Mouse (Mus musculus) forebrain, embryonic 11.5 days (tissue): ENCODE measurements around the gene Gm42906. TPM values are rescaled to one million over a fixed set of nuclear protein-coding genes. Genes with fewer than 3 reads are reported as not detected.
A peak's percentile ranks its signal among the peaks of the same experiment; 100 is the strongest.

Experiments
- ATAC-seq: fragments of 200-750 bp; cut with Nextera tagmentation; replicated peaks from 2 replicates; pipeline ENCODE4 v1.8.0; 2017; ENCODE audit warnings: moderate TSS enrichment; ENCODE audit not compliant: low FRiP score
- DNase-seq: peaks from one replicate; pipeline ENCODE4 v3.0.0-alpha.2; 2017; ENCODE audit warnings: low spot score
- H3K27ac ChIP-seq: fragments of 300-500 bp; sonication (generic); 2 replicates; pipeline ENCODE4 v1.5.1; 2014; ENCODE audit warnings: low read depth, low read length
- H3K27me3 ChIP-seq: fragments of 300-500 bp; sonication (generic); 2 replicates; pipeline ENCODE4 v1.6.1; 2014; ENCODE audit warnings: mild to moderate bottlenecking, low read length, mixed read lengths; ENCODE audit not compliant: control insufficient read depth, insufficient read depth
- H3K36me3 ChIP-seq: fragments of 300-500 bp; sonication (generic); 2 replicates; pipeline ENCODE4 v1.6.1; 2014; ENCODE audit warnings: mild to moderate bottlenecking, low read length, moderate library complexity, mixed read lengths; ENCODE audit not compliant: control insufficient read depth, insufficient read depth
- H3K4me1 ChIP-seq: fragments of 300-500 bp; sonication (generic); replicated peaks from 2 replicates; pipeline ENCODE4 v1.6.1; 2014; ENCODE audit warnings: low read length, mixed read lengths; ENCODE audit not compliant: control insufficient read depth, insufficient read depth
- H3K4me2 ChIP-seq: fragments of 300-500 bp; sonication (generic); 2 replicates; pipeline ENCODE4 v1.6.1; 2014; ENCODE audit warnings: low read depth, mild to moderate bottlenecking, low read length, moderate library complexity, mixed read lengths; ENCODE audit not compliant: severe bottlenecking
- H3K4me3 ChIP-seq: fragments of 300-500 bp; sonication (generic); 2 replicates; pipeline ENCODE4 v1.5.1; 2014; ENCODE audit warnings: low read depth, low read length
- H3K9ac ChIP-seq: fragments of 300-500 bp; sonication (generic); 2 replicates; pipeline ENCODE4 v1.6.1; 2014; ENCODE audit warnings: low read length
- H3K9me3 ChIP-seq: fragments of 300-500 bp; sonication (generic); 2 replicates; pipeline ENCODE4 v1.6.1; 2016; ENCODE audit warnings: low read length, mixed read lengths; ENCODE audit not compliant: control insufficient read depth
- WGBS: fragments of 180-500 bp; shearing (Covaris S2); extraction: QIAGEN DNeasy Blood & Tissue Kit; methylation state at CpG from one replicate; pipeline ENCODE4 v1.1.7; 2014; 5-methylcytosine and 5-hydroxymethylcytosine counted together
- polyA plus RNA-seq: library from polyadenylated mRNA; unstranded; fragments of >200 nt; fragmentation: Nextera tagmentation; extraction: Ambion mirVana; gene quantifications from 2 replicates; pipeline ENCODE4 v1.2.1, GENCODE M21; 2014

Gene Gm42906
- polyA plus RNA-seq, 1 experiment from 2014 or later = not detected

DNA sequence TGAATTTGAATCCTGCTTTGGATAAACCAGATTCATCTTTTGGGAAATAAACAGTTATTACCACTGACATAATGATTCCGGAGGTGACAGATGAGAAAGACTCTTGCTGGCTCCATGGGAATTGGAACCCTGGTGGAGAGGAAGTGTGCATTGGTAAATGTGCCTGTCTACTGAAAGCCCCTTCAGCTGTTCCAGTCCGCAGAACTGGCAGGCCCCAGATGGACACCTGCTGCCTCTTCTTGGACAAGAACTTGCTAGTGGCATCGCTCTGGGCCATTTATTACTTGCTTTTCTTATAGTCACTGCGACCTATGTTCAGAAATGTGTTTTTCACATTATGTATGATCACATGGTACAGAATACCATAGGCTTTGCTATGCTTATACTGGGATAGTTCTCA lies 197.5 kb downstream of the Gm42906 start:
- H3K27me3 ChIP-seq = peaks cover 11% of the 10 kb centered on the region
- DNase-seq = no peak

DNA sequence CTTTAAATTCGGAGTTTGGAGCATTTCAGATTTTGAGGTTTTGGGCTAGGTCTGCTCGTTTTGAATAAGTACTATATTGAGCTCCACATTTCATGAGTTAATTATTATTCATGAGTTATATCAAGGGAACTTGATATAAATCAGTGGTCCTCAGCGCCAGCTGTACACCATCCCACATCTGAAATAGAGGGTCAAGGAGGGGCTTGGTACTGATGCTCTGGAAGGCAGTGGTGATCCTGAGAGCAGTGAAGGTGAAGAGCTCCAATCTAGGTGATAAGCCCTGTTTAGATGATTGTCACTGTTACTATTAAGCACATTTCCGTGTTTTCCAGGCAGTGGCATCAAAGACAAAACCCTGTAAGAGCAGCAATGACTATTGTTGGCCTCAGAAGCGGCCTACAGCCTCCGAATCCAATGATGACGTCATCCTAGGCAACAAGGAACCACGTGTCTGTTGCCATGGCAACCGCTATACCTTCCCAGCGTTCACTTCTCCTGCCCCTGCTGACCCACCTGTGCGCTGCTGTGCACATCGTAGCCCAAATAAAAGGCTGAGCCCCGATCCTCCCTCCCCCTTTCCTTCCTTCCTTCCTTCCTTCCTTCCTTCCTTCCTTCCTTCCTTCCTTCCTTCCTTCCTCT lies 199.5 kb downstream of the Gm42906 start:
- WGBS = 66% methylated on average over 13 of the region's 13 CpGs
- Histone ChIP-seq H3K4me1 (0 out of 2 replicates have a peak, but pooled peaks cover 4% of the 10 kb centered on the region), H3K9me3 (no peaks in the 10 kb centered on the region), H3K27ac (no peak overlapping the region), H3K4me2 (no peak overlapping the region), H3K9ac (no peak overlapping the region), H3K36me3 (no peaks in the 10 kb centered on the region), H3K4me3 (no peak overlapping the region), H3K27me3 (peaks cover 7% of the 10 kb centered on the region)
- ATAC-seq = no peak
- no peak for DNase-seq

More for the DNA sequence above, 197.5 kb downstream of the Gm42906 start:
- 0 out of 2 replicates have a peak, but pooled peaks cover 4% of the 10 kb centered on the region for H3K4me1 ChIP-seq
- H3K4me2 ChIP-seq = no peak overlapping the region
- H3K27ac ChIP-seq = no peak overlapping the region
- H3K9ac ChIP-seq = no peak overlapping the region
- ATAC-seq = no peak
- no peaks in the 10 kb centered on the region for H3K9me3 ChIP-seq
- H3K36me3 ChIP-seq = no peaks in the 10 kb centered on the region
- no peak overlapping the region for H3K4me3 ChIP-seq
- 90% methylated on average over 4 of the region's 4 CpGs for WGBS

DNA sequence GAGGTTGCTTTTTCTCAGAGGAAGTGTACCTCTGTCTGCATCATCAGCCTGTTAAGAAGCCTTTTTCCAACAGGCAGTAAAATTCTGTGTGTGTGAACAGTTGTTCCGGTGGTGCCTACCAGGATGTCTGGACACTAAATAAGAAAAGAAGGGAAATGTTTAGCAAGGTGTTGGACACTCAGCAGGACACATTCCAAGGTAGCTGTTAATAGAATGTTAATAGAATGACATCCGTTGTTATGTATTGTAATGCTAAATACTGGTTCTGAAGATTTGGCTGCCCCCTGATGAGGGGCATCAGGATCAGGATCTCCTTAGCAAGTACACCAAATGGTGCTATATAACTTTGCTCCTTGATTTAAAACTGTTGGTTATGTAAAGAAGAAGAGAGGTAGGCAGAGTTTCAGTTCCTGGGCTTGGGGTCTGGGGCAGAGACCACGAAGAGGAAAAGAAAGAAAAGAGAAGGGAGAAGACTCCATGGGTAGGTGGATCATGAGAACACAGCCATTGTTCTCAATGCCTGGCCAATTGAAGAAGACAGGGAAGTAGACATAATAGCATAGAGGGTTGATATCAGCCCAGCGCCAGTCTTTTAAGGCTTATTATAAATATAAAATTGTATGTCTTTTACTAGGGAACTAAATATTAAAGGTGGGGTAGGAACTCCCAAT lies 204.1 kb downstream of the Gm42906 start:
- Histone ChIP-seq H3K27ac (no peak overlapping the region), H3K4me3 (no peak overlapping the region), H3K4me1 (no peaks in the 10 kb centered on the region), H3K36me3 (no peaks in the 10 kb centered on the region), H3K4me2 (no peak overlapping the region), H3K9ac (no peak overlapping the region), H3K27me3 (no peaks in the 10 kb centered on the region), H3K9me3 (no peaks in the 10 kb centered on the region)
- DNase-seq = no peak
- 70% methylated on average over 4 of the region's 4 CpGs for WGBS
- no peak for ATAC-seq

DNA sequence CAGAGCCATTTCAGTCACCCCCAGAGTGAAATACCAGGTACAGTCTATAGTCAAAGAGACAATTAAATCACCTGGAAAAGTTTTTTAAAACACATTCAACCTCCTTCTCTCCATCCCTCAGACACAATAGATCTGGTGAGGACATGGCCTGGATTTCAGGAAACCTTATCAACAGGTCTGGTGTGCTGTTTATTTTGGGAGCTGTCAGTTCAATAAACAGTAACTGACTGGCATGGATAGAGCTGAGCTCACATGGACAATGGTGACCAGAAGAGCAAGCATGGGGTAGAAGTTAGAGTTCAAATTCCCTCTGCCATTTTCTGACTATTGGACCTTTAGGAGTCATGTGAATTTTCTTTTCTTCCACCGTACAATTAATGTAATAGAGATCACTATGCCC lies 205.2 kb downstream of the Gm42906 start:
- Histone ChIP-seq H3K4me2 (no peak overlapping the region), H3K27ac (no peak overlapping the region), H3K9ac (no peak overlapping the region), H3K27me3 (no peaks in the 10 kb centered on the region), H3K4me3 (no peak overlapping the region), H3K36me3 (no peaks in the 10 kb centered on the region), H3K9me3 (no peaks in the 10 kb centered on the region), H3K4me1 (no peaks in the 10 kb centered on the region)
- ATAC-seq (no peak), DNase-seq (no peak)
- 92% methylated on average over 1 of the region's 1 CpGs for WGBS

DNA sequence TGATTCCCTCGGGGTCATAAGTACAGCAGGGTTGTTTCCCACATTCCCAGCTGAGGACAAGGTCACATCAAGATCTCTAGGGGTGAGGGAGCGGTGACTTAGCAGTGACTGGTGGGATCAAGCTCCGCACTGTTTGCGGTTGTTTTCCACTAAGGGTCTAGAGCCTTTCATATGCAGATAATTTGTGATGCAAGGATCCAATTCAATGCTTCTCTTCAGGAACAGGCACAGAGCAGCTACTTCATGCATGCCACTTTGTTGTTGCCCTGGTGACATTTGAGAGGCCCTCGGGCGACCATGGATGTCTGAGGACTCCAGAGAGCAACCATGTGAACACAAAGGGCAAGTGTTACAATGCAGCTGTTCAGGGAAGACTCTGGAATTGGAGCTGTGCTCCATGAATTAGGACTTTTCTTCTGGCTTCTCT lies 209.3 kb downstream of the Gm42906 start:
- DNase-seq (peak; percentile 68), ATAC-seq (peak; percentile 87)
- Histone ChIP-seq H3K27me3 (no peaks in the 10 kb centered on the region), H3K36me3 (no peaks in the 10 kb centered on the region), H3K9ac (no peak overlapping the region), H3K4me2 (no peak overlapping the region), H3K27ac (no peak overlapping the region), H3K9me3 (no peaks in the 10 kb centered on the region), H3K4me1 (no peaks in the 10 kb centered on the region), H3K4me3 (no peak overlapping the region)
- whole genome bisulfite sequencing = 33% methylated on average over 6 of the region's 6 CpGs

DNA sequence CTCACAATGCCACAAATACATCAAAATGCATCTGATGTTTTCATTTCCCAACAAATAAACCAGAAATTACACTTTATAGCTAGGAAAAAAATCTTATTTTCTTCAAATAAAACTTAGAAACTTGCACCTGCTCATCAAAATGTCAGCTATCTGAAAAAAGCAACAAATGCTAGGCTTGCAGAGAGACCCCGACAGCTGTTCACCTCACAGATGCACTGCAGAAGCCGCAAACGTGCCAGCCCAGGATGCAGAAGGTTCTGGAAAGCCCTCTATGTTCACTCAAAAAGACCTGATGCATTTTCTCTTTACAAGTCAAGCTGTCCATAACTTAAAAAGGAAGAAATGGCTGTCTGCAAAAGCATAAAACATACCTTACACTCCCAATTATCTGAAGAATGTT lies 214.9 kb downstream of the Gm42906 start:
- Histone ChIP-seq H3K4me1 (no peaks in the 10 kb centered on the region), H3K9me3 (no peaks in the 10 kb centered on the region), H3K36me3 (no peaks in the 10 kb centered on the region), H3K4me3 (no peak overlapping the region), H3K27me3 (no peaks in the 10 kb centered on the region), H3K4me2 (no peak overlapping the region), H3K9ac (no peak overlapping the region), H3K27ac (no peak overlapping the region)
- 88% methylated on average over 3 of the region's 3 CpGs for WGBS
- no peak for ATAC-seq
- DNase-seq = no peak

DNA sequence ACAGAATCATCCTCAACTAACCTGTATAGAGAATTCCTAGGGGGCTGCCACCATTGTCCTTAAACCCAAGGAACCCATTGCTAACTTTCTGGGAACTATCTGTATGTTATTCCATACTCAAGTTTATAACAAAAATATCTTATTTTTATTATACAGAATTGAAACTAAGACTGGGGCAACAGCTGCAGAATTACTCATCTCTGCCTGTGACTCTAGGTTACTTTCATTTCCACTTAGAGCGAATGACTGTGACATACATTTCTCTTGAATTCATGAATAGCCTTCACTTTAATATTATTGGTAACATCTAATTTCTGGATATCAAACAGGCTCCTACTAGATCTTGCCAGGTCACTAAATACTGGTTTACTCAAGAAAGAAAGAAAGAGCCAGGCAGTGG lies 217.1 kb downstream of the Gm42906 start:
- no peaks in the 10 kb centered on the region for H3K27me3 ChIP-seq
- ATAC-seq (no peak), DNase-seq (no peak)
- H3K4me2 ChIP-seq = no peak overlapping the region
- WGBS = 100% methylated on average over 1 of the region's 1 CpGs
- no peaks in the 10 kb centered on the region for H3K4me1 ChIP-seq
- no peak overlapping the region for H3K27ac ChIP-seq
- H3K9ac ChIP-seq = no peak overlapping the region
- no peak overlapping the region for H3K4me3 ChIP-seq
- H3K36me3 ChIP-seq = no peaks in the 10 kb centered on the region
- H3K9me3 ChIP-seq = no peaks in the 10 kb centered on the region

DNA sequence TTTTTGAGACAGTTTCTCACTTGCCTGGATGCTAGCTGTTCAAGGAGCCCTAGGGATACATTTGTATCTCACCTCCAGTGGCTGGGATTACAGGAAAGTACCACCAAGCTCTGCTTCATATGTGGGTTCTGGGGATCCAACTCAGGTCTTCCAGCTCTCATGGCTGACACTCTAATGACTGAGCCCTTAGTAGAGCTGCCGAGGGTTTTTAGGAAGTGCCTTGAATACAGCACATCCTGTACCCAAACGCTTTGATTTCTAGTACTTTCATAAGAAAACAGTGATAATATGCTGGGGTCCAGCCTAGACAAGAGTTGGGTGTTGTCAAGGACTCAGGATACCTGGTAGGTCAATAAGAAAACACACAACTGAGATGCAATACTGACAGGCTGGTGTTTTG lies 217.9 kb downstream of the Gm42906 start:
- ATAC-seq = no peak
- Histone ChIP-seq H3K4me1 (no peaks in the 10 kb centered on the region), H3K4me2 (no peak overlapping the region), H3K36me3 (no peaks in the 10 kb centered on the region), H3K9ac (no peak overlapping the region), H3K9me3 (no peaks in the 10 kb centered on the region), H3K27ac (no peak overlapping the region), H3K4me3 (no peak overlapping the region), H3K27me3 (no peaks in the 10 kb centered on the region)
- DNase-seq = no peak
- WGBS = 90% methylated on average over 2 of the region's 2 CpGs

DNA sequence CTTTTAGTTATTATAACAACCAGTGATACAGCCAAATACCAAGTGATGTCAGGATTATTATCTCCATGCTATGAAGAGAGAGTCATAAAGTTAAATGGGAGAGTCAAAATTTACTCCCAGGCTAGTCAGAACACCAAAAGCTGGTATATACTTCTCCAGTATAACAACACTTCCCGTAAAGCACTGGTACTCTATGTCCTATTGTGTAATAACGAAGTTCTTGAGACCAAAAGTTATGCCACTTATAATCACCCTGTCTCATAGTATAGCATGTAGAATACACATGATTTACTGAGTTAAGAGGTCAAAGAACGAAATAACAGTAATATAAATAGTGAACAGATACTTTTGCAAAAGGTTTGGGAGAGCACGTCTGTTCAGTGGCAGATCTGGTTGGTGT lies 222.9 kb downstream of the Gm42906 start:
- no peak for ATAC-seq
- no peaks in the 10 kb centered on the region for H3K9me3 ChIP-seq
- WGBS = 91% methylated on average over 4 of the region's 4 CpGs
- DNase-seq = no peak
- no peaks in the 10 kb centered on the region for H3K27me3 ChIP-seq
- no peak overlapping the region for H3K9ac ChIP-seq
- no peaks in the 10 kb centered on the region for H3K36me3 ChIP-seq
- no peak overlapping the region for H3K4me3 ChIP-seq
- H3K4me1 ChIP-seq = no peaks in the 10 kb centered on the region
- no peak overlapping the region for H3K4me2 ChIP-seq
- H3K27ac ChIP-seq = no peak overlapping the region
